Mouse (Mus musculus): ENCODE measurements around the gene Isca1. TPM values are rescaled to one million over a fixed set of nuclear protein-coding genes. Genes with fewer than 3 reads are reported as not detected.
A peak's percentile ranks its signal among the peaks of the same experiment; 100 is the strongest.

Gene Isca1
- total RNA-seq (2021): 100 to 1,000 TPM; 151 to 157 TPM
- long read RNA-seq, experiment 1, transcript Isca1-201 (4 exons, 1,942 nt): major isoform, 231 of 248 reads
- long read RNA-seq, experiment 1, transcript Isca1-207 (4 exons, 754 nt): minor isoform, 7 of 248 reads
- long read RNA-seq, experiment 1, partial matches to known transcripts: 5 of 248 reads
- long read RNA-seq, experiment 1, other reads (novel, unspliced or antisense): 1 of 248 reads
- long read RNA-seq, experiment 2, transcript Isca1-201 (4 exons, 1,942 nt): major isoform, 171 of 180 reads
- long read RNA-seq, experiment 2, partial matches to known transcripts: 2 of 180 reads
- long read RNA-seq, experiment 2, other reads (novel, unspliced or antisense): 1 of 180 reads

- intact Hi-C loops (cut with DNase I): no loop called here
- DNase-seq (ENCODE audit: extremely low spot score in 1 of 2, low spot score in 2 of 2): peak; percentile 99 to 100
- Histone ChIP-seq H3K27ac (peak within 1 kb of the TSS; percentile 99), H3K4me3 (peak within 1 kb of the TSS; percentile 79)
- TF ChIP-seq CTCF (IDR thresholded peaks at IDR 0.05): no peak; the same call in 1 of the 2 replicates
These were observed at the start of gene Isca1 for GRCm38 (mm10) chr13:59769296-59770163. Gene Isca1 (minus strand): TSS chr13:59769810.

GRCm38 (mm10) chr13:59817352-59817751 lies 47.7 kb upstream of the Isca1 start:
- intact Hi-C loops (cut with DNase I): loop anchor here (5.0 kb wide), 1 partner anchor 35 kb away; the partner anchor contains the start of gene Gm49354
- no peak overlapping the region for H3K4me3 ChIP-seq
- DNase-seq (ENCODE audit: extremely low spot score in 1 of 2, low spot score in 2 of 2): no peak
- TF ChIP-seq CTCF (IDR thresholded peaks at IDR 0.05): no peak
- no peak overlapping the region for H3K27ac ChIP-seq

DNA sequence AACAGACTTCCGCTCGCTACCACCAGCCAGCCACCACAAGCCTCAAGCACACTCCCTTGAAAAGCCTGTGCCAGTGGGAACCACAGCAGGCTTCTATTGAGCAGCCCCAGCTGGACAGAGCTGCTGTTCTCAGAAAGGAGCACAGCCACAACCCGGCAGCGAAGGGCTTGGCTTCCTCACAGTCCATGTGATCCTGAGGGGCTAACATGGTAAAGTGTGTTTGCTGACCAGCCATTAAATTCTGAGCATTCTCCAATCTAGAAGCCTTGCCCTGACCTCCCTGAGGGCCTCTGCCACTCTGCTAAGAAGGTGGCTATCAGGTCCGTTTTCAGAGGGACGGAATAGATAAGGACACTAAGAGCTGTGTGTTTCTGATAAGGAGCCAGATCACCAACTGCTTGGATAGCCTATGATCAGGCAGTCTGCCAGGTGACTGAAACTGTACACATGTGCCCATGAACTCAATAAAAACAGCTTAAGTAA lies 44.5 kb upstream of the Isca1 start:
- no peak for TF ChIP-seq CTCF (IDR thresholded peaks at IDR 0.05)
- Histone ChIP-seq H3K27ac (no peak overlapping the region), H3K4me3 (no peak overlapping the region)
- intact Hi-C loops (cut with DNase I): no loop called here
- no peak for DNase-seq (ENCODE audit: extremely low spot score in 1 of 2, low spot score in 2 of 2)

GRCm38 (mm10) chr13:59811581-59811980 lies 42.0 kb upstream of the Isca1 start:
- no peak for TF ChIP-seq CTCF (IDR thresholded peaks at IDR 0.05)
- H3K27ac ChIP-seq: no peak overlapping the region

DNA sequence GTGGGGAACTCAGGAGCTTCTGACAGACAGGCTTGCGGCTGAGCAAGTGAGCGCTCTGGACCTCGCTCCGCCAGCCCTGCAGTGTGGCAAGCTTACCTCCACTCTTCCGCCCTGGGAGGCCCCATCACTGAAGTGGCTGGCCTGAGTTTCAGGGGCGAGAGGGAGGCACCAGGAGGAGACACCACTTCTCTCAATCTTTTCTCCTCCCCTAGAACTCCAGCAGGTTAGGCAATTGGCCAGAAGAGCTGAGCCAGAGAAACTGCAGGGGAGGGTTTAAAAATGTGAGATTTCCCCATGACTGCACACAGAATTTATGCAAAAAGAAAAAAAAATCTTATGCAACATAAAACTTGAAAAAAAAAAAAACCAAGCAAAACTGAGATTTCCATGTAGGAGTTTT lies 31.4 kb upstream of the Isca1 start:
- no peak overlapping the region for H3K4me3 ChIP-seq
- peak in 1 of 2 experiments; percentile 40 for DNase-seq (ENCODE audit: extremely low spot score in 1 of 2, low spot score in 2 of 2)
- no peak for TF ChIP-seq CTCF (IDR thresholded peaks at IDR 0.05)
- intact Hi-C loops (cut with DNase I): no loop called here
- peak overlapping the region; percentile 65 for H3K27ac ChIP-seq

More at GRCm38 (mm10) chr13:59811581-59811980, 42.0 kb upstream of the Isca1 start:
- no peak overlapping the region for H3K4me3 ChIP-seq
- DNase-seq (ENCODE audit: extremely low spot score in 1 of 2, low spot score in 2 of 2): no peak
- intact Hi-C loops (cut with DNase I): no loop called here

GRCm38 (mm10) chr13:59800077-59800476 lies 30.5 kb upstream of the Isca1 start:
- no peak for DNase-seq (ENCODE audit: extremely low spot score in 1 of 2, low spot score in 2 of 2)
- intact Hi-C loops (cut with DNase I): no loop called here
- no peak for TF ChIP-seq CTCF (IDR thresholded peaks at IDR 0.05)
- H3K27ac ChIP-seq: no peak overlapping the region
- H3K4me3 ChIP-seq: no peak overlapping the region

GRCm38 (mm10) chr13:59798306-59798705 lies 28.7 kb upstream of the Isca1 start:
- TF ChIP-seq CTCF (IDR thresholded peaks at IDR 0.05): no peak
- Histone ChIP-seq H3K4me3 (no peak overlapping the region), H3K27ac (no peak overlapping the region)
- intact Hi-C loops (cut with DNase I): no loop called here
- DNase-seq (ENCODE audit: extremely low spot score in 1 of 2, low spot score in 2 of 2): no peak

GRCm38 (mm10) chr13:59796466-59796848 lies 26.8 kb upstream of the Isca1 start:
- DNase-seq (ENCODE audit: extremely low spot score in 1 of 2, low spot score in 2 of 2): no peak
- no peak overlapping the region for H3K4me3 ChIP-seq
- intact Hi-C loops (cut with DNase I): no loop called here
- no peak overlapping the region for H3K27ac ChIP-seq
- TF ChIP-seq CTCF (IDR thresholded peaks at IDR 0.05): no peak

- intact Hi-C loops (cut with DNase I): no loop called here
- H3K4me3 ChIP-seq: no peak overlapping the region
- no peak for TF ChIP-seq CTCF (IDR thresholded peaks at IDR 0.05)
- no peak for DNase-seq (ENCODE audit: extremely low spot score in 1 of 2, low spot score in 2 of 2)
- no peak overlapping the region for H3K27ac ChIP-seq
These were observed 26.3 kb upstream of the Isca1 start for GRCm38 (mm10) chr13:59795807-59796465.

DNA sequence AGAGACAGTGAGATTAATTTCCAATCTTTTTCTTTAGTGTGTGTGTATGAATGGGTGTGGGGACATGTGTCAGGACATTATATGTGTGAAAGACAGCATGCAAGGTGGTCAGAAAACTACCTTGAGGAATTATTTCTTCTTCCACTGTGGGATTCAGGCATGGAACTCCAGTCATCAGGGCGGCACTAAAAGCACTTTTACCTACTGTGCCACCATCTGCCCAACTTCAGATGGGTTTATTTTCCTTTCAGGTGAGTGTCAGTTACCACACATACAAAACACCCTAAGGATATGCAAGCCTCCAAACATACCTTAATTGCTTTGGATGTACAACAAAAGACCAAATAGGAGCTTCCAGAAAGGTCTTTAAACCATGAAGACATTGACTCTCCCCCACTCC lies 25.2 kb upstream of the Isca1 start:
- TF ChIP-seq CTCF (IDR thresholded peaks at IDR 0.05): no peak
- Histone ChIP-seq H3K4me3 (no peak overlapping the region), H3K27ac (no peak overlapping the region)
- DNase-seq (ENCODE audit: extremely low spot score in 1 of 2, low spot score in 2 of 2): no peak
- intact Hi-C loops (cut with DNase I): no loop called here

DNA sequence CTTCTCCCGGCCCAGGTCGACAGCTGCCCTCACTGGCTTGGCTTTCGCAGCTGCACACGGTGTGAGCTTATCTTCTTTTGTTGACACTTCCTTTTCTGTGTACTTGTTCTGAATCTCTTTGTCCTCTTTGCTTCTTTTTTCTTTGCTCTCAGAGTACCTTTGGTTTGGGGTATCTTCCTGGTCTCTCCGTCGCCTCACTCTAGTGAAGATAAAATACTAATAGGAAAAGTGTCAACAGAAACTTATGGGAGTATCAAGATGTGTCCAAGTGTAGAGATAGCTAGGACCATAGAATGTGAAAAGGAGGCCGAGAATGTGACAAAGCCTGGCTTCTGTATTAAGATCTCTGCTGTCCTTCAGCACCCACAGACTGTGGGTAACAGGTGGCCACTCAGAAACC lies 12.5 kb upstream of the Isca1 start, which contains the start of gene Gm49354:
TSS of gene Gm49354 (minus strand) at position 101 of the 400 bp plus-strand sequence.
- DNase-seq (ENCODE audit: extremely low spot score in 1 of 2, low spot score in 2 of 2): no peak
- no peak within 1 kb of the TSS for H3K27ac ChIP-seq
- intact Hi-C loops (cut with DNase I): loop anchor here (5.0 kb wide), 1 partner anchor 35 kb away; no protein-coding TSS in a partner anchor
- no peak within 1 kb of the TSS for H3K4me3 ChIP-seq
- no peak for TF ChIP-seq CTCF (IDR thresholded peaks at IDR 0.05)
